Mouse (Mus musculus) embryonic facial prominence, embryonic 10.5 days (tissue): ENCODE results near the gene Rangap1. TPM values are rescaled to one million over a fixed set of nuclear protein-coding genes. Genes with fewer than 3 reads are reported as not detected.

Experiments used
- DNase-seq: peaks from one replicate; pipeline ENCODE4 v3.0.0-alpha.2; 2017; ENCODE audit warnings: low spot score
- H3K27ac ChIP-seq: fragments of 300-500 bp; sonication (generic); replicated peaks from 2 replicates; pipeline ENCODE4 v1.5.1; 2016; ENCODE audit warnings: mild to moderate bottlenecking
- H3K27me3 ChIP-seq: fragments of 300-500 bp; sonication (generic); replicated peaks from 2 replicates; pipeline ENCODE4 v1.6.1; 2016; ENCODE audit warnings: low read depth, mild to moderate bottlenecking; ENCODE audit not compliant: poor library complexity, severe bottlenecking
- H3K36me3 ChIP-seq: fragments of 300-500 bp; sonication (generic); replicated peaks from 2 replicates; pipeline ENCODE4 v1.6.1; 2016; ENCODE audit warnings: mild to moderate bottlenecking, moderate library complexity
- H3K4me1 ChIP-seq: fragments of 300-500 bp; sonication (generic); 2 replicates; pipeline ENCODE4 v1.6.1; 2016
- H3K4me3 ChIP-seq: fragments of 300-500 bp; sonication (generic); 2 replicates; pipeline ENCODE4 v1.5.1; 2016; ENCODE audit warnings: mild to moderate bottlenecking, moderate library complexity
- H3K9me3 ChIP-seq: fragments of 300-500 bp; sonication (generic); 2 replicates; pipeline ENCODE4 v1.6.1; 2016; ENCODE audit warnings: mild to moderate bottlenecking
- WGBS: fragments of 180-500 bp; shearing (Covaris S2); methylation state at CpG from one replicate; pipeline ENCODE4 v1.1.7; 2016; 5-methylcytosine and 5-hydroxymethylcytosine counted together
- polyA plus RNA-seq: library from polyadenylated mRNA; unstranded; fragments of >200 nt; fragmentation: Nextera tagmentation; extraction: Ambion mirVana; gene quantifications from 2 replicates; pipeline ENCODE4 v1.2.1, GENCODE M21; 2016

Gene Rangap1
- polyA plus RNA-seq, 1 experiment from 2014 or later, result 161 TPM

DNA sequence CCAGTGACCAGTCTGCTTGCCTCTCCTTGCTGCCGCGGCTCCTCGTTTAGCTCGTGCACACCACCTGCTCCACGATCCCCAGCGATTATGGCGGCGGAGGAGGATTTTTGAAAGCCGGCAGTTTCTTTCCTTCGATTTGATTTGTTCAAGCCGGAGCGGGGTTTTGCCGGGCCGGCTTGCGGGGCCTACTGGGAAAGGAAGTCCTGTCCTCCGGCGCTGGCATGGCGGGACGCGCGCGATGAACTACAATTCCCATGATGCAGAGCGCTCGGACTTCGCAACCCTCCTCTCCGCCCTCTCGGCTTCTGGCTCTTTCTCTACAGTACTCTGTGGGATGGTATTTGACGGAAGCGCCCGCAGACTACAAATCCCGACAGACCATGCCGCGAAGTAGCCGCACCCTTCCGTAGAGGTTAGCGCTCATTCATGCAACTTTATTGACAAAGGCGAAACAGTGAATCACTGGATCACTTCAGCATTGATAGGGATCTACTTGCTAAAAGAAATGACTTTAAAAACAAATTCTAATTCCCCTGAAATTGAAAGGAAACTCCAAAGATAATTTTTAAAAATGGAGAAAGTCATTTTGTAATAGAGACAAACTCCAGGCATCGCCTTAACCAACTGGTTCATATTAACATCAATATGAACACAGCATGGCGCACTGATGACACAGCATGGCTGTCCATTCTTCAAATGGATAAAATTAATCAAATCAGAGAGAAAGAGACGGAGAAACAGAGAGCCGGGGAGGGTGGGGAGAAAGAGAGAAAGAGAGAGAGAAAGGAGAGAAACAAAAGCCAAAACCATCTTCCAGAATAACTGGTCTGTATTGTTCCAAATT lies 15.3 kb downstream of the Rangap1 start:
- Histone ChIP-seq H3K36me3 (peaks cover 22% of the 10 kb centered on the region), H3K4me1 (peaks cover 19% of the 10 kb centered on the region), H3K4me3 (peak overlapping the region; percentile 100), H3K27ac (peak overlapping the region; percentile 95), H3K9me3 (no peaks in the 10 kb centered on the region), H3K27me3 (no peaks in the 10 kb centered on the region)
- WGBS, result 6% methylated on average over 41 of the region's 41 CpGs
- DNase-seq, result peak; percentile 99

DNA sequence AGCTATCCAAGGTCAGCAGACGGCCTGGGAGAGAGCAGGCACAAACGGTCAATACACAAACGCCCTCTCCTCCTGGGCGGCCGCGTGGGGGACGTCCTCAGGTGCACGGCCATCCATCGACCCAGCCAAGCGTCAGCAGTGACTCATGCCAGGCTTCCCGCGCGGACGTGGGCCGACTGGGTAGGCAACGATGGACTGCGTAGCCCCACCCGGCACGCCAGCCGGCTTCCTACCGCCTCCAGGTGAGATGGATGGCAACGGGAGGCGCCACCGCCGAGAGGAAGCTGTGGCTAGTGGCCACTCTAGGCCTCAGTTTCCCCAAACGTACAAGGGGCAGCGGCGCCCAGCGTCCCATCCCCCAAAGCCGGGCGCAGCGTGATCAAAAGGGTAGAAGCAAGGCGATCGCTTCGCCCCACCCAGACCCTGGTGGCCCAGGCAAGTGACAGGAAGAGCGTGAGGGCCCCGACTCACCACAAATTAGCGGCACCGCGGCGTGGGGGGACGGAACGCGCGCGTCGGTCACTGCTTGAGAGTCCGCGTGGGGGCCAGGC lies 16.0 kb downstream of the Rangap1 start:
- H3K4me3 ChIP-seq, result peak overlapping the region; percentile 100
- peaks cover 29% of the 10 kb centered on the region for H3K36me3 ChIP-seq
- WGBS, result under 1% methylated on average over 49 of the region's 49 CpGs
- peak; percentile 32 for DNase-seq
- peak overlapping the region; percentile 95 for H3K27ac ChIP-seq
- H3K9me3 ChIP-seq, result no peaks in the 10 kb centered on the region
- H3K27me3 ChIP-seq, result no peaks in the 10 kb centered on the region
- peaks cover 19% of the 10 kb centered on the region for H3K4me1 ChIP-seq

GRCm38 (mm10) chr15:81725965-81726364 lies 19.4 kb downstream of the Rangap1 start:
- WGBS, result 97% methylated on average over 8 of the region's 8 CpGs
- Histone ChIP-seq H3K27me3 (no peaks in the 10 kb centered on the region), H3K4me1 (peaks cover 19% of the 10 kb centered on the region), H3K27ac (no peak overlapping the region), H3K4me3 (no peak overlapping the region), H3K36me3 (peaks cover 62% of the 10 kb centered on the region), H3K9me3 (no peaks in the 10 kb centered on the region)
- DNase-seq, result no peak

- DNase-seq, result no peak
- Histone ChIP-seq H3K36me3 (peaks cover 85% of the 10 kb centered on the region), H3K4me1 (peaks cover 15% of the 10 kb centered on the region), H3K4me3 (no peak overlapping the region), H3K27me3 (no peaks in the 10 kb centered on the region), H3K9me3 (no peaks in the 10 kb centered on the region), H3K27ac (no peak overlapping the region)
- 91% methylated on average over 11 of the region's 11 CpGs for WGBS
These were observed 21.7 kb downstream of the Rangap1 start for GRCm38 (mm10) chr15:81723653-81724052.

DNA sequence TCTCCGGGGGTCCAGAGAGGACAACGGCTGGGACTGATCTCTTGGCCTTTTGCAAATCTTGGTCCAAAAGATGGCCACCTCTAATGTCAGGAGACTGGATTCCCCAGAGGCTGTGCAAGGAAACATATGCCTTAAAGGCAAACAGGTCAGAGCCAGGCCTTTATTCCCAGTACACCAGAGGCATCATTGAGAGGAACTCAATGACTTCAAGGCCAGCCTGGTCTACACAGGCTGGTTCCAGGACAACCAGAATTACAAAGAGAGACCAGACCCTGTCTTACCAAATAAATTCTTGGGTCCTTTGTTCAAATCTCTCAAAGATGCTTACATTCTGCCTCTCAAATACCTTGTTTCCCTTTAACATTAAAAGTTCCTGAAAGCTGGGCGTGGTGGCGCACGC lies 23.0 kb downstream of the Rangap1 start:
- Histone ChIP-seq H3K9me3 (no peaks in the 10 kb centered on the region), H3K4me1 (0 out of 2 replicates have a peak, but pooled peaks cover 3% of the 10 kb centered on the region), H3K36me3 (peaks cover 95% of the 10 kb centered on the region), H3K27me3 (no peaks in the 10 kb centered on the region), H3K4me3 (no peak overlapping the region), H3K27ac (no peak overlapping the region)
- WGBS, result 96% methylated on average over 5 of the region's 5 CpGs
- no peak for DNase-seq

DNA sequence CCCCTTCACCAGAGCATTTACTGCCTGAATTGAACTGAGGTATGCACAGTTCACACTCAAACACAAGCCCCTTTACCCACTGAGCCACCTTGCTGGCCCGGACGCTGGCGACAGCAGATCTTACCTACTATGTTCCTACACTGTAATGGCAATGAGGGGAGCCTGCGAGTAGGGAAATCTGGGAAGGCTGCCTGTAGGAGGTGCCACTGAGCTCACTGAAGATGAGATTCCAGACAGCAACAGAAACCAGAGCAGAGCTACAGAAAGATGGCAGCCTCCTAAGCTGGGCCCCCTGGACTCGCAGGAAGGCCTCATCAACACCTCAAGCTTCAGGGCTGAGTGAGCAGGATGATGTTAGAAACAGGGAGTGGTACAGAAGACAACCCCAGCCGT lies 26.2 kb downstream of the Rangap1 start:
- 93% methylated on average over 6 of the region's 6 CpGs for WGBS
- H3K4me3 ChIP-seq, result no peak overlapping the region
- H3K27me3 ChIP-seq, result no peaks in the 10 kb centered on the region
- no peaks in the 10 kb centered on the region for H3K9me3 ChIP-seq
- DNase-seq, result no peak
- no peaks in the 10 kb centered on the region for H3K4me1 ChIP-seq
- H3K36me3 ChIP-seq, result peaks cover 95% of the 10 kb centered on the region
- no peak overlapping the region for H3K27ac ChIP-seq

- H3K9me3 ChIP-seq, result no peaks in the 10 kb centered on the region
- no peak overlapping the region for H3K27ac ChIP-seq
- H3K4me3 ChIP-seq, result no peak overlapping the region
- no peak for DNase-seq
- no peaks in the 10 kb centered on the region for H3K27me3 ChIP-seq
- H3K36me3 ChIP-seq, result peaks cover 95% of the 10 kb centered on the region
- no peaks in the 10 kb centered on the region for H3K4me1 ChIP-seq
- WGBS, result 92% methylated on average over 9 of the region's 9 CpGs
These were observed 26.8 kb downstream of the Rangap1 start for GRCm38 (mm10) chr15:81718336-81719138.

GRCm38 (mm10) chr15:81713742-81714141 lies 31.6 kb downstream of the Rangap1 start:
- Histone ChIP-seq H3K27ac (no peak overlapping the region), H3K27me3 (no peaks in the 10 kb centered on the region), H3K4me1 (no peaks in the 10 kb centered on the region), H3K36me3 (peaks cover 95% of the 10 kb centered on the region), H3K4me3 (no peak overlapping the region), H3K9me3 (no peaks in the 10 kb centered on the region)
- 85% methylated on average over 6 of the region's 6 CpGs for WGBS
- no peak for DNase-seq

GRCm38 (mm10) chr15:81710801-81711200 lies 34.5 kb downstream of the Rangap1 start:
- DNase-seq, result no peak
- Histone ChIP-seq H3K9me3 (no peaks in the 10 kb centered on the region), H3K27ac (no peak overlapping the region), H3K27me3 (no peaks in the 10 kb centered on the region), H3K36me3 (peaks cover 95% of the 10 kb centered on the region), H3K4me3 (no peak overlapping the region), H3K4me1 (no peaks in the 10 kb centered on the region)
- 80% methylated on average over 4 of the region's 4 CpGs for WGBS

DNA sequence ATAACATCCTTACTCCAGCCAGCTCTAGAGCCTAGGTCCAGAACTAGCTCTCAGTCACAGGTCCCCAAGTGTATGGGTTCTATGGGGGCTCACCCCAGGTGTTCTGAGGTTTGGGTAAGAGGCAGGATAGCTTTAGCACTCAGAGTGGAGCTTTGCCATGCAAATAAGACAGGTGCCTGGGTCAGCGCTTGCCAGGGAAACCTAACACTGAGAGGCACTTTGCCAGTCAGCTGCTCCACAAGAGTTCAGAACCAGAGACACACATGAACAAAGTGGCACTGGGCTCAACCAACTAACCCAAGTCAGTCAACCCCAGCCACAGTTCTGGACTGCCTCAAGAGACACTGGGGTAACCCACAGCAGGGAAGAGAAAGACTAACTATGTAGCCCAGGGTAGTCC lies 35.6 kb downstream of the Rangap1 start:
- H3K9me3 ChIP-seq, result no peaks in the 10 kb centered on the region
- H3K4me1 ChIP-seq, result no peaks in the 10 kb centered on the region
- no peaks in the 10 kb centered on the region for H3K27me3 ChIP-seq
- H3K27ac ChIP-seq, result no peak overlapping the region
- H3K36me3 ChIP-seq, result peaks cover 96% of the 10 kb centered on the region
- H3K4me3 ChIP-seq, result no peak overlapping the region
- 97% methylated on average over 1 of the region's 1 CpGs for WGBS
- DNase-seq, result no peak

DNA sequence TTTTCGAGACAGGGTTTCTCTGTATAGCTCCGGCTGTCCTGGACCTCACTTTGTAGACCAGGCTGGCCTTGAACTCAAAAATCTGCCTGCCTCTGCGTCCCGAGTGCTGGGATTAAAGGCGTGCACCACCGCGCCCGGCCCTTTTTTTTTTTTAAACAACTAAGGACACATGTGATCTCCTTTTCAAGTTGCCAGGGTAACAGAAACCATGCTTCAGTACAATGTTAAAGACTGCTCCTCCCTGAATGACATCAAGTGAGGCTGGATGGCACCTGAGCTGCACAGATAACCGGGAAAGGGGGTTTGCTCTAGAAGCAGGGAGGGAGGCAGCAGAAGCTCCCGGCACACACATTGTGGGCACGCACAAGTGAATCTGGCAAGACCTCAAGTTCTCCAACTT lies 36.3 kb downstream of the Rangap1 start:
- WGBS, result 92% methylated on average over 11 of the region's 11 CpGs
- no peak for DNase-seq
- H3K4me3 ChIP-seq, result no peak overlapping the region
- no peaks in the 10 kb centered on the region for H3K27me3 ChIP-seq
- peaks cover 100% of the 10 kb centered on the region for H3K36me3 ChIP-seq
- no peaks in the 10 kb centered on the region for H3K4me1 ChIP-seq
- no peak overlapping the region for H3K27ac ChIP-seq
- no peaks in the 10 kb centered on the region for H3K9me3 ChIP-seq

DNA sequence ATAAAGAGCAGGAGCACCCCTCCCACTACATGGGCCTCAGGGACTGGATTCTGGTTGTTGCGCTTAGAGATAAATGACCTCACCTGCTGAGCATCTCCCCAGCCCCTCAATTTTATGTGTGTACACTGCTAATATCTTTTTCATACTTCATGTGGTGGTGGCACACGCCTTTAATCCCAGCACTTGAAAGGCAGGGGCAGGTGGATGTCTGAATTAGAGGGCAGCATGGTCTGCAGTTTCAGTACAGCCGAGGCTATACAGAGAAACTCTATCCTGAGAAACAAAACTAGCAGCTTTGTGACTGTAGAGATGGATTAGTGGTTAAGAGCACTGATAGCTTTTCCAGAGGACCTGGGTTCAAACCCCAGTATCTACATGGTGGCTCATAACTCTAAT lies 42.2 kb downstream of the Rangap1 start:
- Histone ChIP-seq H3K36me3 (peaks cover 64% of the 10 kb centered on the region), H3K9me3 (no peaks in the 10 kb centered on the region), H3K27me3 (no peaks in the 10 kb centered on the region), H3K4me1 (no peaks in the 10 kb centered on the region), H3K4me3 (no peak overlapping the region), H3K27ac (no peak overlapping the region)
- 93% methylated on average over 3 of the region's 3 CpGs for WGBS
- no peak for DNase-seq
